Mouse (Mus musculus): ENCODE measurements around the gene Gm20826.
"Not testable (repeated sequence)": the region's sequence is repeated elsewhere in the genome, so short reads cannot be mapped to it uniquely, and the experiment has no call there.

Gene Gm20826

DNA sequence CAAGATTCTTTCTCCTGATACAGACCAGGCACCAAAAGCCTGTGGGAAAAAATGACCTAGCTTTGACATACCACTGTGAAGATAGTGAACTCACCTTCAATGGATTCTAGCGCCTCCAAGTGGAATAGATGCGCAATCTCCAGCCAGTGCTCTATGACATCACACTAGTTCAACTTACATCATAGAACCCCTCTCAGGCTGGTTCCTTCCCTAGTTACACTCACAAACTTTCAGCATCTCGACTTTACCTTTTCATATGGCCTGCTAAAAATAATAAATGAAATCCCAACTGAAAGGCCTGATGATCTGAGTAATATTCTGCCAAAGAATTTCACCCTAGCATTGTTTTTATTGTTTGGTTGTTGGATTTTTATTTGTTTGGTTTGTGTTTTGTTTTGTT is at the start of gene Gm20826:
TSS of gene Gm20826 (minus strand) at position 101 of the 400 bp plus-strand sequence.
- DNase-seq (ENCODE audit: low spot score) = not testable (repeated sequence)
